19 mouse cellular contexts compared by ENCODE assay signal in the genomic region with DNA sequence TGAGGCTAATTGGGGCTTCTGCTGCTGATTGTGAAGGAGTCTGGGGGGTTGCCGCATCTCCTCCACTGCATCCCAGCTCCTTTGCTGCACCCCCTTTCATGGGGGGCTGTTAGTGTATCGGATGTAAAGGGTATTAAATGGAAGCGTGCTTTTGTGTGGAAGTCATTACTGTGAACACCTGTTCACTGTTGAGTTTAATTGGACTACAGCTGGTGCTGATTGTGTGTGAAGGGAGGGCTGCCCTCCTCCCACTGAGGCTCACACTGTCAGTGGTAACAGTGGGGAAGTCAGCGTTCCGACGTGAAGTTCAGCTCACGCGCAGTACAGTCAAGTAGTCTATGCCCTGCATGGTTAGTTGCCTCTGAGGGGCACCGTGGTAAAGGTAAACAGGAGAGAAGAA.
DNase-seq lines count a peak whose midpoint lies in the region; ATAC-seq lines count a peak whose summit lies in the region.
"Had no signal": no experiment of that assay in that cellular context is flagged by ENCODE, and none has a peak within 500 bp of the region (broad histone marks: within the 10 kb centered on the region; RNA-seq: fewer than 3 reads in every experiment).

No protein-coding gene starts in this region.

- no peak overlapping the region for H3K27ac ChIP-seq in midbrain, embryonic 12.5 days (replicated peaks)
- H3K27ac ChIP-seq in midbrain, embryonic 15.5 days: no peak overlapping the region
- no peak overlapping the region for H3K27ac ChIP-seq in embryonic facial prominence, embryonic 11.5 days (replicated peaks; ENCODE audit: low read depth, low read length)
- no peak overlapping the region for H3K27ac ChIP-seq in forebrain, embryonic 14.5 days (ENCODE audit: low read depth, low read length)
- no peak overlapping the region for H3K27ac ChIP-seq in limb, embryonic 13.5 days
- H3K27ac ChIP-seq: kidney, postnatal 0 days; layer of hippocampus, adult 2 months; liver, embryonic 12.5 days had no signal

- peak; percentile 53; the same call in 1 of the 2 replicates for ATAC-seq in midbrain, embryonic 12.5 days (ENCODE audit: low FRiP score, low read depth)
- ATAC-seq in midbrain, embryonic 15.5 days (replicated peaks): no peak
- no peak for ATAC-seq in embryonic facial prominence, embryonic 11.5 days (replicated peaks; ENCODE audit: insufficient number of reproducible peaks, low FRiP score, low TSS enrichment, low read depth)
- ATAC-seq in forebrain, embryonic 14.5 days: peak; percentile 28; the same call in 1 of the 2 replicates
- ATAC-seq in limb, embryonic 13.5 days (ENCODE audit: low FRiP score, low read depth): no peak
- ATAC-seq: liver, embryonic 12.5 days had no signal

- DNase-seq in embryonic facial prominence, embryonic 11.5 days (ENCODE audit: low spot score): peak; percentile 35
- peak; percentile 47 for DNase-seq in forebrain, embryonic 14.5 days (ENCODE audit: low spot score)
- DNase-seq in ovary, postnatal 36 days (ENCODE audit: low spot score): no peak
- no peak for DNase-seq in frontal cortex, adult 2 months (ENCODE audit: extremely low spot score in 1 of 2, low spot score in 1 of 2)
- DNase-seq: adrenal gland, adult 2 months; cerebellum, postnatal 14 days; heart, postnatal 14 days; kidney, adult 18-20 months; layer of hippocampus, postnatal 36 days; lung, adult 2 months; right cerebral cortex, adult 18-20 months; thymus, postnatal 14 days had no signal

- WGBS in midbrain, embryonic 12.5 days: 57% methylated on average over 9 of the region's 9 CpGs
- 37% methylated on average over 9 of the region's 9 CpGs for WGBS in midbrain, embryonic 15.5 days
- 43% methylated on average over 9 of the region's 9 CpGs for WGBS in embryonic facial prominence, embryonic 11.5 days
- 27% methylated on average over 9 of the region's 9 CpGs for WGBS in forebrain, embryonic 14.5 days
- 13% methylated on average over 9 of the region's 9 CpGs for WGBS in limb, embryonic 13.5 days

- no peak overlapping the region for H3K9ac ChIP-seq in midbrain, embryonic 12.5 days (replicated peaks)
- no peak overlapping the region for H3K9ac ChIP-seq in midbrain, embryonic 15.5 days
- no peak overlapping the region for H3K9ac ChIP-seq in embryonic facial prominence, embryonic 11.5 days (replicated peaks; ENCODE audit: low read length)
- H3K9ac ChIP-seq in forebrain, embryonic 14.5 days (ENCODE audit: low read length): no peak overlapping the region
- H3K9ac ChIP-seq in limb, embryonic 13.5 days: no peak overlapping the region
- H3K9ac ChIP-seq: heart, embryonic 12.5 days; liver, embryonic 12.5 days had no signal

- H3K4me2 ChIP-seq in midbrain, embryonic 12.5 days (replicated peaks): no peak overlapping the region
- H3K4me2 ChIP-seq in midbrain, embryonic 15.5 days: no peak overlapping the region
- H3K4me2 ChIP-seq in embryonic facial prominence, embryonic 11.5 days (ENCODE audit: low read depth, low read length): no peak overlapping the region
- H3K4me2 ChIP-seq in forebrain, embryonic 14.5 days (ENCODE audit: low read length): no peak overlapping the region
- peak overlapping the region; percentile 32 for H3K4me2 ChIP-seq in limb, embryonic 13.5 days (replicated peaks)
- H3K4me2 ChIP-seq: heart, embryonic 12.5 days; liver, embryonic 12.5 days had no signal

- H3K27me3 ChIP-seq in midbrain, embryonic 12.5 days: peaks cover 13% of the 10 kb centered on the region; the same call in 1 of the 2 replicates
- H3K27me3 ChIP-seq in midbrain, embryonic 15.5 days (replicated peaks): no peaks in the 10 kb centered on the region
- H3K27me3 ChIP-seq in embryonic facial prominence, embryonic 11.5 days (ENCODE audit: control insufficient read depth, insufficient read depth, low read length): no peaks in the 10 kb centered on the region
- H3K27me3 ChIP-seq in forebrain, embryonic 14.5 days (replicated peaks; ENCODE audit: control insufficient read depth, insufficient read depth, low read length): no peaks in the 10 kb centered on the region; the same call in 1 of the 2 replicates
- no peaks in the 10 kb centered on the region for H3K27me3 ChIP-seq in limb, embryonic 13.5 days
- H3K27me3 ChIP-seq: heart, embryonic 12.5 days; liver, embryonic 12.5 days had no signal

- H3K4me1 ChIP-seq in midbrain, embryonic 12.5 days: peaks cover 27% of the 10 kb centered on the region
- peaks cover 21% of the 10 kb centered on the region for H3K4me1 ChIP-seq in midbrain, embryonic 15.5 days
- no peaks in the 10 kb centered on the region for H3K4me1 ChIP-seq in embryonic facial prominence, embryonic 11.5 days (ENCODE audit: control insufficient read depth, insufficient read depth, low read length)
- peaks cover 6% of the 10 kb centered on the region; the same call in 1 of the 2 replicates for H3K4me1 ChIP-seq in forebrain, embryonic 14.5 days (ENCODE audit: control insufficient read depth, insufficient read depth, low read length)
- H3K4me1 ChIP-seq in limb, embryonic 13.5 days: peaks cover 44% of the 10 kb centered on the region
- H3K4me1 ChIP-seq: liver, embryonic 12.5 days had no signal

- no peaks in the 10 kb centered on the region for H3K9me3 ChIP-seq in midbrain, embryonic 12.5 days
- no peaks in the 10 kb centered on the region for H3K9me3 ChIP-seq in midbrain, embryonic 15.5 days
- H3K9me3 ChIP-seq in embryonic facial prominence, embryonic 11.5 days (replicated peaks; ENCODE audit: control insufficient read depth, low read length): no peaks in the 10 kb centered on the region
- H3K9me3 ChIP-seq in forebrain, embryonic 14.5 days (replicated peaks; ENCODE audit: control insufficient read depth, low read length): no peaks in the 10 kb centered on the region
- no peaks in the 10 kb centered on the region for H3K9me3 ChIP-seq in limb, embryonic 13.5 days
- H3K9me3 ChIP-seq: heart, embryonic 12.5 days; liver, embryonic 12.5 days had no signal

- no peaks in the 10 kb centered on the region for H3K36me3 ChIP-seq in midbrain, embryonic 12.5 days
- H3K36me3 ChIP-seq in midbrain, embryonic 15.5 days (replicated peaks): no peaks in the 10 kb centered on the region
- H3K36me3 ChIP-seq in embryonic facial prominence, embryonic 11.5 days (replicated peaks; ENCODE audit: control insufficient read depth, insufficient read depth, low read depth, low read length): no peaks in the 10 kb centered on the region
- no peaks in the 10 kb centered on the region for H3K36me3 ChIP-seq in forebrain, embryonic 14.5 days (ENCODE audit: control insufficient read depth, insufficient read depth, low read length)
- no peaks in the 10 kb centered on the region for H3K36me3 ChIP-seq in limb, embryonic 13.5 days
- H3K36me3 ChIP-seq: heart, embryonic 12.5 days; liver, embryonic 12.5 days had no signal

- H3K4me3 ChIP-seq in midbrain, embryonic 12.5 days: no peak overlapping the region
- H3K4me3 ChIP-seq in midbrain, embryonic 15.5 days: no peak overlapping the region
- no peak overlapping the region for H3K4me3 ChIP-seq in embryonic facial prominence, embryonic 11.5 days (ENCODE audit: low read depth, low read length)
- H3K4me3 ChIP-seq in forebrain, embryonic 14.5 days (ENCODE audit: low read depth, low read length): no peak overlapping the region
- no peak overlapping the region for H3K4me3 ChIP-seq in limb, embryonic 13.5 days
- H3K4me3 ChIP-seq: heart, embryonic 12.5 days; layer of hippocampus, adult 2 months; liver, embryonic 12.5 days had no signal

Comparison
In these comparisons a context has a peak if more than half of its experiments do, and no peak if none do; other contexts are left out.
1. ATAC-seq: peak in midbrain, embryonic 12.5 days (single experiment) and forebrain, embryonic 14.5 days (single experiment); none in midbrain, embryonic 15.5 days (single experiment), embryonic facial prominence, embryonic 11.5 days (single experiment) and limb, embryonic 13.5 days (single experiment).
2. DNase-seq: peak in embryonic facial prominence, embryonic 11.5 days (single experiment) and forebrain, embryonic 14.5 days (single experiment); none in ovary, postnatal 36 days (single experiment) and frontal cortex, adult 2 months (0 of 2).